Mouse (Mus musculus) monocyte, adult 59 days (primary cell): ENCODE data around the gene 5031410I06Rik. TPM values are rescaled to one million over a fixed set of nuclear protein-coding genes. Genes with fewer than 3 reads are reported as not detected.

Experiments used
- total RNA-seq, 2 experiments: library from RNA; stranded (reverse); gene quantifications; one replicate each; pipeline ENCODE4 v1.2.4; 2023

The 5031410I06Rik gene
- not detected for total RNA-seq

DNA sequence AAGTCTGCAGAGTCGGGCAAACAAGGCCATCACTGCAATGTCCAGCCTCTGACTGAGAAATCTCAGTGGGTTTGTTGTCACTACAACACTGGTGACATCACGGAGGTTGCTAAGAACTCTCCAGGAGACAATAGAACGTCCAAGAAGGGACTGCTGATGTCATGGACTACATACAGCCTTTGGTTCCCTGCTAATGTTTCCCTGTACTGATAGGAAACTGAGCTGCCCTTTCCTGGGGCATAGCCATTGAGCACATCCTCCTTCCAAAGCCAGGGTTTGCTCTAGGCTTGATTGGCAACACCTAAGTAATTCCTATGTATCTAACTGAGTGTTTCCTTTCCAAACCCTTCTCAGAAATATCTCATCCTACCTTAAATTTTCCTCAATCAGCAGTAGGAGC, at the start of gene 5031410I06Rik:
TSS of gene 5031410I06Rik (minus strand) at position 101 of the 400 bp plus-strand sequence.

GRCm38 (mm10) chr5:26121321-26121720, 16.2 kb upstream of the 5031410I06Rik start, which contains the start of gene Gm10220:
TSS of gene Gm10220 (minus strand) at chr5:26121421.

GRCm38 (mm10) chr5:26089191-26089590, 16.0 kb downstream of the 5031410I06Rik start, which contains the start of gene Gm10471:
TSS of gene Gm10471 (minus strand) at chr5:26089291.

GRCm38 (mm10) chr5:26058481-26058880, 46.7 kb downstream of the 5031410I06Rik start, which contains the start of gene Gm7347:
TSS of gene Gm7347 (minus strand) at chr5:26058581.

Other genes starting within 250 kb of the 5031410I06Rik start
- gene Gm21663, start 163.0 kb downstream of the 5031410I06Rik start, total RNA-seq, result not detected
- gene Gm21671, start 150.9 kb downstream of the 5031410I06Rik start, total RNA-seq, result not detected
- gene Gm21680, start 132.7 kb downstream of the 5031410I06Rik start, total RNA-seq, result not detected
- not detected for gene Gm21698, start 116.7 kb downstream of the 5031410I06Rik start, total RNA-seq
- not detected for gene Gm1979, start 100.6 kb downstream of the 5031410I06Rik start, total RNA-seq
- gene Gm5862, start 82.4 kb downstream of the 5031410I06Rik start, total RNA-seq, result not detected
- not detected for gene Speer4a, start 65.8 kb downstream of the 5031410I06Rik start, total RNA-seq
- gene Gm7347, start 46.8 kb downstream of the 5031410I06Rik start, total RNA-seq, result not detected
- not detected for gene Gm10471, start 16.1 kb downstream of the 5031410I06Rik start, total RNA-seq
- gene Gm10220, start 16.1 kb upstream of the 5031410I06Rik start, total RNA-seq, result not detected
- not detected for gene Gm7361, start 152.3 kb upstream of the 5031410I06Rik start, total RNA-seq